In the genomic region with DNA sequence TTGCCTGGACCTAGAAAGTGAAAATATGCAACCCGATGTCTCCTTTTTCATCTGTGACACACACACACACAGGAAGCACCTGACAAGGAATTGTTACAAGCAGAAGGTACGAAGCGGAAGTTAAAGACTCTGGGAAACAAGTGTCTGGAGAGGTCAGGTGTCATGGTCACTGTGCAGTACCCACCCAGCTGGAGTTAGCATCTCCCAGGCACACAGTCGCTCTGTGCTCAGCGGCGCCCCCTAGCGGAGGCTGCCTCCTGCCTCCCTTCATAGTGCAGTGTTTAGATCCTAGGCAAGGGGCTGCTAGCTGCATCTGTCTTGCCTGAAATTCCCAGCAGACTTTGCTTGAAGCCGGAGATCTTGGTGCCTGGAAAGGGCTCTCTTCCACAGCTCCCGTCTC, we compare ENCODE assay signal across 9 mouse cellular contexts. TPM values are rescaled to one million over a fixed set of nuclear protein-coding genes. Genes with fewer than 3 reads are reported as not detected.
DNase-seq lines count a peak whose midpoint lies in the region; ATAC-seq and TF ChIP-seq lines count a peak whose summit lies in the region.
"Had no signal": no experiment of that assay in that cellular context is flagged by ENCODE, and none has a peak within 500 bp of the region (broad histone marks: within the 10 kb centered on the region; RNA-seq: fewer than 3 reads in every experiment).

No protein-coding gene starts in this region.

- no peaks in the 10 kb centered on the region for H3K27me3 ChIP-seq in heart, embryonic 10.5 days (ENCODE audit: insufficient read depth, poor library complexity, severe bottlenecking)
- no peaks in the 10 kb centered on the region for H3K27me3 ChIP-seq in MEL (ENCODE audit: control insufficient read depth in 1 of 2, insufficient read depth in 2 of 2, low read length in 2 of 2)
- H3K27me3 ChIP-seq in lung, postnatal 0 days (replicated peaks; ENCODE audit: insufficient read depth, low read length) = no peaks in the 10 kb centered on the region
- H3K27me3 ChIP-seq: limb, embryonic 13.5 days had no signal

- TF ChIP-seq CTCF in MEL (IDR thresholded peaks at IDR 0.05 in 2 of 3, conservative IDR thresholded peaks at IDR 0.05 in 1 of 3; ENCODE audit: control insufficient read depth in 1 of 3, insufficient read depth in 1 of 3, low read depth in 2 of 3, low read length in 3 of 3, poor library complexity in 1 of 3, severe bottlenecking in 1 of 3) = peak; percentile 61 to 82 (median 77)
- TF ChIP-seq CTCF in embryonic fibroblast, embryonic 13.5 days (IDR thresholded peaks at IDR 0.05; ENCODE audit: borderline replicate concordance, insufficient read depth, low read length) = peak; percentile 85
- TF ChIP-seq CTCF in lung, postnatal 0 days (IDR thresholded peaks at IDR 0.05) = peak; percentile 74

- no peak overlapping the region for H3K9ac ChIP-seq in MEL (ENCODE audit: control insufficient read depth, low read depth, low read length, poor library complexity, severe bottlenecking)
- H3K9ac ChIP-seq in lung, postnatal 0 days (replicated peaks; ENCODE audit: low read depth) = no peak overlapping the region
- H3K9ac ChIP-seq: limb, embryonic 13.5 days had no signal

- no peak; the same call in none of the 2 replicates for TF ChIP-seq RAD21 in MEL (IDR thresholded peaks at IDR 0.05; ENCODE audit: low read depth, low read length)

- peaks cover 10% of the 10 kb centered on the region; the same call in 1 of the 2 replicates for H3K36me3 ChIP-seq in heart, embryonic 10.5 days
- no peaks in the 10 kb centered on the region for H3K36me3 ChIP-seq in MEL (ENCODE audit: control insufficient read depth in 1 of 2, insufficient read depth in 2 of 2, low read length in 2 of 2)
- H3K36me3 ChIP-seq in lung, postnatal 0 days (ENCODE audit: insufficient read depth, low read length) = no peaks in the 10 kb centered on the region

- H3K4me2 ChIP-seq in lung, postnatal 0 days (replicated peaks; ENCODE audit: low read depth, low read length) = no peak overlapping the region
- H3K4me2 ChIP-seq: limb, embryonic 13.5 days had no signal

- ATAC-seq in lung, postnatal 0 days = no peak

- H3K4me3 ChIP-seq in heart, embryonic 10.5 days = no peak overlapping the region
- no peak overlapping the region for H3K4me3 ChIP-seq in MEL (ENCODE audit: control insufficient read depth in 1 of 2, insufficient read depth in 1 of 2, low read depth in 2 of 2, low read length in 2 of 2)
- no peak overlapping the region for H3K4me3 ChIP-seq in embryonic fibroblast, embryonic 13.5 days (ENCODE audit: insufficient read depth, low read length)
- no peak overlapping the region for H3K4me3 ChIP-seq in lung, postnatal 0 days (ENCODE audit: low read depth, low read length)
- H3K4me3 ChIP-seq: limb, embryonic 13.5 days had no signal

- no peaks in the 10 kb centered on the region for H3K9me3 ChIP-seq in heart, embryonic 10.5 days
- no peaks in the 10 kb centered on the region for H3K9me3 ChIP-seq in MEL (replicated peaks; ENCODE audit: insufficient read depth, low read length)
- H3K9me3 ChIP-seq in lung, postnatal 0 days (ENCODE audit: low read length) = no peaks in the 10 kb centered on the region
- H3K9me3 ChIP-seq: limb, embryonic 13.5 days had no signal

- WGBS in heart, embryonic 10.5 days = 61% methylated on average over 9 of the region's 9 CpGs
- WGBS in lung, postnatal 0 days = 52% methylated on average over 9 of the region's 9 CpGs

- no peak overlapping the region for H3K27ac ChIP-seq in heart, embryonic 10.5 days
- H3K27ac ChIP-seq in MEL (ENCODE audit: control insufficient read depth, low read depth, low read length) = no peak overlapping the region
- no peak overlapping the region for H3K27ac ChIP-seq in embryonic fibroblast, embryonic 13.5 days (ENCODE audit: insufficient read depth, low read length)
- no peak overlapping the region for H3K27ac ChIP-seq in lung, postnatal 0 days (ENCODE audit: low read length)
- H3K27ac ChIP-seq: limb, embryonic 13.5 days had no signal

- no peak for TF ChIP-seq POLR2A in MEL (IDR thresholded peaks at IDR 0.05; ENCODE audit: control insufficient read depth in 1 of 2, insufficient read depth in 1 of 2, low read depth in 1 of 2, low read length in 2 of 2, poor library complexity in 1 of 2)
- TF ChIP-seq POLR2A in embryonic fibroblast, embryonic 13.5 days (IDR thresholded peaks at IDR 0.05; ENCODE audit: low read depth, low read length) = no peak

- H3K79me2 ChIP-seq in MEL (ENCODE audit: control insufficient read depth, insufficient read depth, low read length, poor library complexity) = no peaks in the 10 kb centered on the region

- H3K4me1 ChIP-seq in heart, embryonic 10.5 days = peaks cover 22% of the 10 kb centered on the region
- H3K4me1 ChIP-seq in MEL (ENCODE audit: control insufficient read depth in 1 of 2, insufficient read depth in 2 of 2, low read length in 2 of 2) = no peaks in the 10 kb centered on the region
- no peaks in the 10 kb centered on the region for H3K4me1 ChIP-seq in embryonic fibroblast, embryonic 13.5 days (ENCODE audit: control insufficient read depth, insufficient read depth, low read length)
- no peaks in the 10 kb centered on the region for H3K4me1 ChIP-seq in lung, postnatal 0 days (ENCODE audit: insufficient read depth, low read depth, low read length)

- TF ChIP-seq EP300 in MEL (IDR thresholded peaks at IDR 0.05; ENCODE audit: low read depth in 1 of 2, low read length in 2 of 2) = no peak
- no peak for TF ChIP-seq EP300 in lung, postnatal 0 days (IDR thresholded peaks at IDR 0.05)

- DNase-seq in heart, postnatal 4 days = peak; percentile 55
- no peak for DNase-seq in heart, embryonic 10.5 days (ENCODE audit: low spot score)
- DNase-seq in 416B (ENCODE audit: low read depth) = peak; percentile 11
- peak; percentile 21 for DNase-seq in MEL (ENCODE audit: low read depth, low spot score)
- no peak for DNase-seq in lung, postnatal 0 days (ENCODE audit: low spot score)
- DNase-seq in thymus, postnatal 14 days = peak; percentile 89
- DNase-seq in urinary bladder, postnatal 10 days (ENCODE audit: low spot score) = no peak

TF ChIP-seq in MEL, 35 proteins besides CTCF, POLR2A, EP300 and RAD21:
- TF ChIP-seq MAZ (IDR thresholded peaks at IDR 0.05; ENCODE audit: low read depth, low read length) (no peak), NELFE (IDR thresholded peaks at IDR 0.05; ENCODE audit: low read depth, low read length) (no peak), SMC3 (IDR thresholded peaks at IDR 0.05; ENCODE audit: low read depth, low read length) (peak; percentile 48)
TF ChIP-seq in MEL: peak in this region for 1.

RNA-seq across cellular contexts. Expression of gene Hadh, which starts 57.1 kb away (rescaled TPM):
- total RNA-seq in heart, postnatal 4 days (2021) = 100 to 1,000 TPM; 416 to 432 TPM
- polyA plus RNA-seq in heart, embryonic 10.5 days (2016; fragmentation: Nextera tagmentation; extraction: Ambion mirVana) = 113 and 129 TPM in 2 replicates
- total RNA-seq in MEL (2012; rRNA removed) = 39.1 and 42.3 TPM in 2 replicates
- 10 to 100 TPM in 1 of 2 experiments, not detected in 1; 66.9 TPM for polyA plus RNA-seq in MEL (2012; ENCODE audit: insufficient read depth in 1 of 2, insufficient read length in 2 of 2, low read depth in 1 of 2, low replicate concordance in 2 of 2, missing spikeins in 1 of 2)
- polyA plus RNA-seq in embryonic fibroblast, embryonic 13.5 days (2011; ENCODE audit: insufficient read length, low read depth, missing spikeins) = 53.8 and 69.1 TPM in 2 replicates
- 119 TPM in 2 replicates for polyA plus RNA-seq in lung, postnatal 0 days (2015; fragmentation: Nextera tagmentation; extraction: Ambion mirVana)

Comparison
In these comparisons a context has a peak if more than half of its experiments do, and no peak if none do; other contexts are left out.
1. DNase-seq: peak in heart, postnatal 4 days (single experiment), 416B (single experiment), MEL (single experiment) and thymus, postnatal 14 days (single experiment); none in heart, embryonic 10.5 days (single experiment), lung, postnatal 0 days (single experiment) and urinary bladder, postnatal 10 days (single experiment).
2. Peak in every context shown above with its lines, with median percentiles within 50 percentile points of each other: CTCF ChIP-seq.